Mouse (Mus musculus) liver, embryonic 11.5 days (tissue): ENCODE results near the gene Wwtr1. TPM values are rescaled to one million over a fixed set of nuclear protein-coding genes. Genes with fewer than 3 reads are reported as not detected.
A peak's percentile ranks its signal among the peaks of the same experiment; 100 is the strongest.

Source experiments
- ATAC-seq: fragments of 200-750 bp; cut with Nextera tagmentation; replicated peaks from 2 replicates; pipeline ENCODE4 v1.8.0; 2017; ENCODE audit warnings: moderate number of reproducible peaks, mild to moderate bottlenecking, moderate TSS enrichment, moderate library complexity; ENCODE audit not compliant: low FRiP score
- DNase-seq: peaks from one replicate; pipeline ENCODE4 v3.0.0-alpha.2; 2017; ENCODE audit warnings: low spot score
- H3K27ac ChIP-seq: fragments of 300-500 bp; sonication (generic); 2 replicates; pipeline ENCODE4 v1.5.1; 2014; ENCODE audit warnings: mild to moderate bottlenecking, low read depth, low read length, control low read depth
- H3K27me3 ChIP-seq: fragments of 300-500 bp; sonication (generic); replicated peaks from 2 replicates; pipeline ENCODE4 v1.6.1; 2014; ENCODE audit warnings: low read length, mixed read lengths; ENCODE audit not compliant: control insufficient read depth, insufficient read depth
- H3K36me3 ChIP-seq: fragments of 300-500 bp; sonication (generic); 2 replicates; pipeline ENCODE4 v1.6.1; 2014; ENCODE audit warnings: mild to moderate bottlenecking, low read length, moderate library complexity, mixed read lengths; ENCODE audit not compliant: control insufficient read depth, insufficient read depth
- H3K4me1 ChIP-seq: fragments of 300-500 bp; sonication (generic); replicated peaks from 2 replicates; pipeline ENCODE4 v1.6.1; 2014; ENCODE audit warnings: low read length, mixed read lengths; ENCODE audit not compliant: control insufficient read depth, insufficient read depth
- H3K4me2 ChIP-seq: fragments of 300-500 bp; sonication (generic); 2 replicates; pipeline ENCODE4 v1.6.1; 2014; ENCODE audit warnings: mild to moderate bottlenecking, control low read depth, moderate library complexity
- H3K4me3 ChIP-seq: fragments of 300-500 bp; sonication (generic); 2 replicates; pipeline ENCODE4 v1.5.1; 2014; ENCODE audit warnings: low read depth, low read length, control low read depth
- H3K9ac ChIP-seq: fragments of 300-500 bp; sonication (generic); 2 replicates; pipeline ENCODE4 v1.6.1; 2014; ENCODE audit warnings: low read depth, low read length, control low read depth
- H3K9me3 ChIP-seq: fragments of 300-500 bp; sonication (generic); 2 replicates; pipeline ENCODE4 v1.6.1; 2016; ENCODE audit warnings: low read length, inconsistent platforms, mixed read lengths; ENCODE audit not compliant: control insufficient read depth
- WGBS: fragments of 180-500 bp; shearing (Covaris S2); extraction: QIAGEN DNeasy Blood & Tissue Kit; methylation state at CpG from one replicate; pipeline ENCODE4 v1.1.7; 2014; 5-methylcytosine and 5-hydroxymethylcytosine counted together
- polyA plus RNA-seq: library from polyadenylated mRNA; unstranded; fragments of >200 nt; fragmentation: Nextera tagmentation; extraction: Ambion mirVana; gene quantifications from 2 replicates; pipeline ENCODE4 v1.2.1, GENCODE M21; 2014

Gene Wwtr1
- polyA plus RNA-seq, 1 experiment from 2014 or later, result 5.1 TPM

DNA sequence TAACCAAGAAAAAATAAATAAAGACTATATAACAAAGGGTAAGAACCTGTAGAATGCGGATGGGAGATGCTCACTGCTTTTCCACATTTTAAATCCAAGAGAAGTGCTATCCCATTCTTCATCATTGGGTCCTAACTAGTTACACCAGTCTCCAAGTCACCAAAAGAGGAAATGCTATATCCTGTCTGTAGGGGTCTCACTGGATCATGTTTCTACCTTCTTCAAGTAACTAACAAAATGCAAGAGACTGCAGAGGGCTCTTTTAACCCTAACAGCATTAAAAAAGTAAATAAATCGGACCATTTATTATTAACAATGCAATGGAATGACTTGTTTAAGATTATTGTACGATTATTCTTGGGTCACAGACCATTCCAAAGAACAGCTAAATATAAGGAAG lies 109.4 kb downstream of the Wwtr1 start:
- ATAC-seq, result no peak
- no peak for DNase-seq

DNA sequence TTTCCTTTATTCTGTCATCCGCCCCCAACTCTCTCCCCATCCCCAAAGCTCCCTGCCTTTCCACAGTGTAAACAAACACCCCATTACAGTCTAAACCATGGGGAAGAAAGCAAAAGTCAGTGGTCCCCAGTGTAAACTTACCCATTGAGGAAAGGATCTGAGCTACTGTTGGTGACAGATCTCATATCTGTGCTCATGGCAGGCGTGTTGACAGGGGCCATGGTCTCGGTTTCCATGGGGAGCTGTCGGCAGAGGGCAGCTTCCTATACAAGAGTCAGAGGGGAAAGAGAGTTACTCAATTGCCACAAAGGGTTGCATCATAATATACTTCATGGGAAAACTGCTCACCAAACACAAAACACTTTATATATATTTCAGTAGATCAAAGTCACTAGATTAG lies 112.4 kb downstream of the Wwtr1 start:
- WGBS, result 79% methylated on average over 4 of the region's 4 CpGs
- DNase-seq, result no peak

More for the DNA sequence above, 109.4 kb downstream of the Wwtr1 start:
- 56% methylated on average over 3 of the region's 3 CpGs for WGBS
- H3K9me3 ChIP-seq, result no peaks in the 10 kb centered on the region
- H3K4me2 ChIP-seq, result no peak overlapping the region
- H3K4me3 ChIP-seq, result no peak overlapping the region
- H3K27ac ChIP-seq, result no peak overlapping the region
- H3K9ac ChIP-seq, result no peak overlapping the region
- no peaks in the 10 kb centered on the region for H3K27me3 ChIP-seq
- H3K4me1 ChIP-seq, result no peaks in the 10 kb centered on the region; the same call in 1 of the 2 replicates
- no peaks in the 10 kb centered on the region for H3K36me3 ChIP-seq

GRCm38 (mm10) chr3:57458652-57459051 lies 117.1 kb downstream of the Wwtr1 start:
- H3K36me3 ChIP-seq, result no peaks in the 10 kb centered on the region; the same call in 1 of the 2 replicates
- no peaks in the 10 kb centered on the region for H3K4me1 ChIP-seq
- no peaks in the 10 kb centered on the region for H3K9me3 ChIP-seq
- WGBS, result 66% methylated on average over 11 of the region's 11 CpGs
- no peak overlapping the region for H3K9ac ChIP-seq
- H3K27ac ChIP-seq, result no peak overlapping the region
- H3K4me2 ChIP-seq, result no peak overlapping the region
- ATAC-seq (no peak), DNase-seq (no peak)
- H3K27me3 ChIP-seq, result no peaks in the 10 kb centered on the region
- H3K4me3 ChIP-seq, result no peak overlapping the region

More for the DNA sequence above, 112.4 kb downstream of the Wwtr1 start:
- no peak for ATAC-seq
- H3K4me3 ChIP-seq, result no peak overlapping the region
- H3K27me3 ChIP-seq, result no peaks in the 10 kb centered on the region
- no peak overlapping the region for H3K27ac ChIP-seq
- H3K36me3 ChIP-seq, result no peaks in the 10 kb centered on the region; the same call in 1 of the 2 replicates
- H3K4me1 ChIP-seq, result no peaks in the 10 kb centered on the region
- H3K9me3 ChIP-seq, result no peaks in the 10 kb centered on the region
- H3K4me2 ChIP-seq, result no peak overlapping the region
- no peak overlapping the region for H3K9ac ChIP-seq

DNA sequence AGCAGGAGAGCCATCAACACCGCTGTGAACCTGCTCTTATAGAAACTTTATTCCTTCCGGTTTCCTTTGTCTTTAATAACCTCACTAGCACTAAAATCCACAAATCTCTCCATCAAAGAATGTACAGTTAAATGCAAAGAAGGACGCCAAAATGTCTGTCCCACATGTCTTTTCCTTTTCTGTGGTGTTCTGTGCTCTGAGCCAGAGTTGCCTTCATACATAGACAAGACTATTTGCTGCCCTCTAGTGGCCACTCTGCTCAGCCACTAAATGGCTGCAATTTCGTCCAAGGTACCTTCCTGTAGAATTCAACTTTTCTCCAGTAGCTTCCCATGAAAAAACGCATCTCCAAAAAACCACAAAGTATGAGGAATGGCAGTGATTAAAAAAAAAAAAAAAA lies 127.3 kb downstream of the Wwtr1 start:
- H3K4me1 ChIP-seq, result no peaks in the 10 kb centered on the region
- WGBS, result 30% methylated on average over 5 of the region's 5 CpGs
- no peak overlapping the region for H3K4me3 ChIP-seq
- DNase-seq (no peak), ATAC-seq (no peak; the same call in 1 of the 2 replicates)
- no peak overlapping the region for H3K27ac ChIP-seq
- H3K9me3 ChIP-seq, result no peaks in the 10 kb centered on the region
- H3K36me3 ChIP-seq, result no peaks in the 10 kb centered on the region
- H3K9ac ChIP-seq, result no peak overlapping the region
- no peak overlapping the region for H3K4me2 ChIP-seq
- H3K27me3 ChIP-seq, result no peaks in the 10 kb centered on the region

GRCm38 (mm10) chr3:57447889-57448288 lies 127.8 kb downstream of the Wwtr1 start:
- no peak for ATAC-seq
- Histone ChIP-seq H3K4me1 (no peaks in the 10 kb centered on the region), H3K4me2 (no peak overlapping the region), H3K36me3 (no peaks in the 10 kb centered on the region), H3K27ac (no peak overlapping the region), H3K4me3 (no peak overlapping the region), H3K9ac (no peak overlapping the region), H3K9me3 (no peaks in the 10 kb centered on the region), H3K27me3 (no peaks in the 10 kb centered on the region)
- 44% methylated on average over 1 of the region's 1 CpGs for WGBS
- DNase-seq, result no peak

DNA sequence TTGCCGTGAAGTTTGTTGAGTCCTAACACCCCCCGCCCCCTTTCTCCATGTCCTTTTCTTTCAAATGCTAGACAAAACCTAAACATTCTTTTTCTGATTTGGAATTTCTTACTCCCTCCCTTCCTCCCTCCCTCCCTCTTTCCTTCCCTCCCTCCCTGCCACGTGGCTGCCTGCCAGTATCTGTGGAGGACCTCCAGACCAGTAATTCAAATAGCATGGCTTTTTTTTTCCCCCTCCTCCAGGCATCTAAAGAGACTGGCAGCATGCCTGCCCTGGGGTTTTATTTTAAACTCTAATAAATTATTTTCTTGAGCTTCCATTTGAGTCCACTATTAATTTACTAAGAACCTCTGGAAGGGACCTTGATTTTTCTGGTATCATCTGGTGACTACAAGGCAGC lies 130.0 kb downstream of the Wwtr1 start:
- no peak overlapping the region for H3K27ac ChIP-seq
- no peak overlapping the region for H3K4me3 ChIP-seq
- no peak overlapping the region for H3K9ac ChIP-seq
- H3K36me3 ChIP-seq, result no peaks in the 10 kb centered on the region
- ATAC-seq (no peak), DNase-seq (no peak)
- 65% methylated on average over 3 of the region's 3 CpGs for WGBS
- H3K9me3 ChIP-seq, result no peaks in the 10 kb centered on the region
- H3K27me3 ChIP-seq, result no peaks in the 10 kb centered on the region
- H3K4me2 ChIP-seq, result no peak overlapping the region
- H3K4me1 ChIP-seq, result no peaks in the 10 kb centered on the region

DNA sequence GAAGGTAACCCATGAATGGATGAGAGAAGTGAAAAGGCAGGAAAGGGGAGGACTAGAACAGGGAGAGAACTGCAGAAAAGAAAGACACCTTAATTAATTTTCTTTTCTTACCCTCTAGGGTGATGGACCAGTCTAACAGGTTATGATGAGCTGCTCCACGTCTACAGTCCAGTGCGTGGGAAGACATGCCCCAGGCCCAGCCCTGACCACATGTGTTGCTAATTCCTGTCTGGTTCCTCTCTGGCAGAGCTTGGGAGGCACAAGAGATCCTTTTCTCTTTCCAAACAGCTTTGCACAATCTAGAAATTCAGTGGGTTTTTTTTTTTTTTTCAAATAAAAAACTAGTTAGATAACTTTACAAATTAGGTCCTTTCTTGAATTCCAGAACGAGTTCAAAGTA lies 134.8 kb downstream of the Wwtr1 start:
- Histone ChIP-seq H3K4me2 (no peak overlapping the region), H3K27me3 (no peaks in the 10 kb centered on the region), H3K9ac (no peak overlapping the region), H3K36me3 (no peaks in the 10 kb centered on the region), H3K4me3 (no peak overlapping the region), H3K27ac (no peak overlapping the region), H3K9me3 (no peaks in the 10 kb centered on the region), H3K4me1 (no peaks in the 10 kb centered on the region)
- 63% methylated on average over 3 of the region's 3 CpGs for WGBS
- no peak for DNase-seq
- ATAC-seq, result no peak

DNA sequence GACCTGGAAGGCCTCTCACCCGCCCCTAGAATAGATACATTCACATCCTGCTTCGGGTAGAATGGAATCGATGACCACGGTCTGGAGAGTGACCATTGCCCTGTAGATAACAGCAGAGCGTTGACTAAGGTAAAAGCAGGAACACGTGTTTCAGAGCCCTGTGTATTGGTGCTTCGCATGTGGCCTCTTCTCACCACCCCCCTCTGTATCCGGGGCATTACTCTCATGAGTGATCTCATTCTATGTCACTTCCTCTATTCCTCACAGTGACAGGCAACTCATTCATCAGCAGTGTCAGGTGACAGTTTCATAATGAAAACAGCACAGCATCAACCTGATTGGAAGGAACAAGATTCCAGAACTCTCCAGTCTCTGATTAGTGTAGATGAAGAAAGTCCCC lies 140.3 kb downstream of the Wwtr1 start:
- 48% methylated on average over 8 of the region's 8 CpGs for WGBS
- Histone ChIP-seq H3K4me1 (no peaks in the 10 kb centered on the region), H3K4me3 (no peak overlapping the region), H3K36me3 (no peaks in the 10 kb centered on the region), H3K27me3 (no peaks in the 10 kb centered on the region), H3K4me2 (no peak overlapping the region), H3K9me3 (no peaks in the 10 kb centered on the region), H3K9ac (no peak overlapping the region), H3K27ac (no peak overlapping the region)
- DNase-seq, result no peak
- ATAC-seq, result peak; percentile 62

- H3K27ac ChIP-seq, result no peak overlapping the region
- H3K4me1 ChIP-seq, result no peaks in the 10 kb centered on the region
- H3K36me3 ChIP-seq, result no peaks in the 10 kb centered on the region
- 75% methylated on average over 3 of the region's 3 CpGs for WGBS
- ATAC-seq (no peak), DNase-seq (no peak)
- no peak overlapping the region for H3K4me2 ChIP-seq
- H3K9ac ChIP-seq, result no peak overlapping the region
- H3K4me3 ChIP-seq, result no peak overlapping the region
- H3K27me3 ChIP-seq, result no peaks in the 10 kb centered on the region
- H3K9me3 ChIP-seq, result no peaks in the 10 kb centered on the region
These were observed 144.0 kb downstream of the Wwtr1 start for GRCm38 (mm10) chr3:57431706-57432105.
